Mouse (Mus musculus) gastrocnemius, adult 8-10 months (tissue): ENCODE results near the gene Ociad1. TPM values are rescaled to one million over a fixed set of nuclear protein-coding genes. Genes with fewer than 3 reads are reported as not detected.

ENCODE experiments used
- DNase-seq, 2 experiments: peaks; one replicate each; pipeline ENCODE4 v3.0.0; 2022; ENCODE audit warnings: low spot score in 2 of 2
- total RNA-seq, 4 experiments: library from RNA; stranded (reverse); gene quantifications; 2 replicates each; pipeline ENCODE4 v1.2.4; 2022

The Ociad1 gene
- total RNA-seq: 100 to 1,000 TPM; 134 to 158 (median 146) TPM

DNA sequence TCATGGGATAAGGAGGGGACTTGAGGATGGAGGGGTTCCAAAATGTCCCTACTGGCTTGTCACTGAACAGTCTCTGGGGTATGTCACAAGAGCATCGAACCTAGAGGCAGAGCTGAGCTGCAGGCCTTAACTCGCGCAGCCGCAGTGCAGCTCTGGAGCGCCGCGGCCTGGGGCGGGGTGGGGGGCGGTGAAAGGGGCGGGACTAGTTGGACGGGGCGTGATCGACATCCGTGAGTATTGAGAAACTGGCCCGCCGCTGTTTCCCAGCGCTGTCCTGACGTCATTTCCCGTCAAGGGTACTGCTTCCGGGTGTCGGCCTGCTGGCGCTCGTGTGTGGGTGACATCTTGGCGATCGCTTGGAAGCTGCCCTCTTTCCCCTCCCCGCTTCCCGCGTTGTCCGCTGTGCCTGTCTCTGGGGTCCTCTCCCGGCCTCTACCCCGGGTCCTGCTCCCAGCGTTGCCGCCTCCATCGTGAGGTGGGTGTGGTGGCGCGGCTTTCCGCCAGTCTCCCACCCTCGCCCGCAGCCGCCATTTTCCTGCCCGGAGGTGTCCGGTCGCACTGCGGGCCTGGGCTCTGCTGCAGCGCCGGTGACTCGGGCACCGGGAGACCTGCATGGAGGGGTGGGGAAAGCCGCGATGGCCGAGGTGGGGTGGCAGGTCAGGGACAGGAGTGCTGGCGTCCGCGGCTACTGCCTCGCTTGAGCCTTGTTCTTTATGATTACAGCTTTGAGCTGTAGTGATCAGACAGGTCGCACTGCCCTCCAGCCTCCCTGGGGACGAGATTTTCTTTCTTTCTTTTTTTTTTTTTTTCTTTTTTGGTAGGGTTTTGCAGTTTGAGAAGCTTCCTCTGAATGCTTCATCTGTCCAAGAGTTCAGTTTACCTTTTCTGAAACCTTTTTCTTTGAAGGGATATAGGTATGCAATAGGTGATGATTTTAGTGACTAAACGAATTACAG, at the start of gene Ociad1:
Gene Ociad1, plus strand, starts transcription at position 283 of the 956 bp plus-strand sequence.
- peak; percentile 86 to 93 for DNase-seq

DNA sequence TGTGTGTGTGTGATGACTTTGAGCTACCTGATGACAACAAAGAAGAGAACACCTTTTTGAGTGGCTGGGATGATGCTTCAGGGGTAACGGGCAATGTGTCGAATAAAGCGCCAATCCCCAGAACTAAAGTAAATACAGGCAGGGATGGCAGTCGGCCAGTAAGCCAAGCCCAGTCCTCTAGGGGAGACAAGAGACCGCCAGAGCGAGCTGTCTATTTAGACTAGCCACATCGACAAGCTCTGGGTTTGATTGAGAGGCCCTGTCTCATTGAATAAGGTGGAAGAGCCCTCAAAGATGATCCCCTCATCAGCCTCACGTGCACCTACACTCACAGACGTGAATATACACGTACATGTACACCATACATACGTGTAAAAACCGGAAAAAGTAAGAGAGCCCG, 48.2 kb upstream of the Ociad1 start:
- DNase-seq: no peak

DNA sequence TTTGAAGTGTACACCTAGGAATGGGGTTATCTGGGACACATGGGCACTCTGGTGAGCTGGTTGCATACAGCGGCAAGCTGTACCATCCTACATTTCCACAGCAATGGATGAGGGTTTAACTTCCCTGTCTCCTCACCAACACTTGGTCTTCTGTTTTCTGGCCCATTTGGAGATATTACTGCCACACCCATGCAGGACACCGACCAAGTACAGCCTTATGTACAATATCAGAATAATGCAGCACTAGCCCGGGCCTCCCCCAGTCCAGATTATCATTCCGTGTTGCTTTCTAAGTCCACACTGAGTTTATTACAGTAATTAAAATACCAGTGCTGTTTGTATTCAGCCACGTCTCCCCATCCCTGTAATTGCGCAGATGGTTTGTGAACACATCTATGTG, 46.2 kb upstream of the Ociad1 start:
- DNase-seq: no peak

DNA sequence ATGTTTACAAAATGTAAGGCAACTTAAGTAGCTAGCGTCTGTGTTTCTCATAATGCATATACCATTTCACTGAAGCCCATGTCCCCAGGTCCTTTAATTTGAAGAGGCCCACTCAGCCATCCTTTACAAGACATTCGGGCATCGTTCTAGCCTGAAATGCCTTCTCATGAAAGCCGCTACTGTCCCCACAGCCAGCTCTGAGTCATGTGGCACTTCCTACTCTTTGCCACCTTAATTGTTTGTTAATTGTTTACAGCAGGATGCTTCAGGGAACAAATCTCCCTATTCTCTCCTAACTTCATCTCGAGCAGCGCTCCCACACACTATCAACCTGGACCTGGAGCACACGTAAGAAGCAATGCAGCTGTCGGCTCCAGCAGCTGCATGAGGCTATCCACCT, 44.4 kb upstream of the Ociad1 start:
- no peak for DNase-seq

DNA sequence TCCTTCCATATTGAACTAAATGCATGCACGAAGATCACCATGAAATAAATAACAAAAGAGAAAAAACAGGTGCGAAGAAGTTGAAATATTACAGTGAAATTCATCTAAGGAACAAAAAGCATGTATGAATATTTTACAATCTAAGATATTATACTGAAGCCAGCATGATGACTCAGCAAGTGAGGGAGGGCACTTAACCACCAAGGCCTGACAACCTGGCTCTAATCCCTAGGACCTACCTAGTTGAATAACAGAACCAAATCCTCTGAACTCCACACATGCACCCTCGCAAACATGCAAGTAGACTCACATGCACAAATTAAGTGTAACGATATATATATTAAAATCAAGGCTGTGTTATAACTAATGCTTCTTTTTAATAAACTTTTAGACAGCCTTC, 43.2 kb upstream of the Ociad1 start:
- DNase-seq: no peak

DNA sequence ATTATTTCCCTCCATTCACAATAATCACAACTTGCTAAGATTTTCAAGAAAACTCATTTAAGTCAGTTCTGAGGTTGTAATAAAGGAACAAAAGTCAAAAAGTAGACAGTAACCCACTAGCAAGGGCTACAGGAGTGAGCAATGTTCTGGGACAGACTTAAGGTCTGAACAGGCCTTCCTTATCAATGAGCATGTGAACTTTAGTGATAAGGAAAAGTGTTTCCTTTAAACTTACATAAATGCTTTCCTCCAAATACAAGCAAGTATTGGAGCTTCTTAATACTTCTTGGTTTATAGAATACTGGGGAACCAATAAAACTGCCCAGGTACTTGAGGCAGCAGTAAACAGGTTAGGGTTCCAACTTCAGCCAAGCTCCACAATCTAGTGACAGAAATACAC, 39.8 kb upstream of the Ociad1 start:
- DNase-seq: no peak

DNA sequence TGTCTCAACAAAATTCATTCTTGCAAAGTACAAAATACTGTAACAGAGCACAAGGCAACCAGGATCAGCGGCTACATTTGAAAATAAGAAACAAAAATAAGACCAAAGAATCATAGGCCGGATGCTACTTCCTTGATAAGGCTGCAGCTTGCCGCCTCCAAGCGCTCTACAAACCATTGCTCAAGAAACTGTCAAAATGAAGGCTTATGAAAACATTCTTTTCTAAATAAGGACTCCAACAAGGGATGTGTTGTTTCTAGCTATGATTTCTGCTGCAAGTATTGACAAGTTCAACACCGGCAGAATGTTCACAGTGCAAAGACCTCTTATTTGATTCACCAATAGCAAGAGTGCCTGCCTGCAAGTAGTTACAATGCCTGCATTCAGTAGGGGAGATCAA, 37.9 kb upstream of the Ociad1 start:
- no peak for DNase-seq

DNA sequence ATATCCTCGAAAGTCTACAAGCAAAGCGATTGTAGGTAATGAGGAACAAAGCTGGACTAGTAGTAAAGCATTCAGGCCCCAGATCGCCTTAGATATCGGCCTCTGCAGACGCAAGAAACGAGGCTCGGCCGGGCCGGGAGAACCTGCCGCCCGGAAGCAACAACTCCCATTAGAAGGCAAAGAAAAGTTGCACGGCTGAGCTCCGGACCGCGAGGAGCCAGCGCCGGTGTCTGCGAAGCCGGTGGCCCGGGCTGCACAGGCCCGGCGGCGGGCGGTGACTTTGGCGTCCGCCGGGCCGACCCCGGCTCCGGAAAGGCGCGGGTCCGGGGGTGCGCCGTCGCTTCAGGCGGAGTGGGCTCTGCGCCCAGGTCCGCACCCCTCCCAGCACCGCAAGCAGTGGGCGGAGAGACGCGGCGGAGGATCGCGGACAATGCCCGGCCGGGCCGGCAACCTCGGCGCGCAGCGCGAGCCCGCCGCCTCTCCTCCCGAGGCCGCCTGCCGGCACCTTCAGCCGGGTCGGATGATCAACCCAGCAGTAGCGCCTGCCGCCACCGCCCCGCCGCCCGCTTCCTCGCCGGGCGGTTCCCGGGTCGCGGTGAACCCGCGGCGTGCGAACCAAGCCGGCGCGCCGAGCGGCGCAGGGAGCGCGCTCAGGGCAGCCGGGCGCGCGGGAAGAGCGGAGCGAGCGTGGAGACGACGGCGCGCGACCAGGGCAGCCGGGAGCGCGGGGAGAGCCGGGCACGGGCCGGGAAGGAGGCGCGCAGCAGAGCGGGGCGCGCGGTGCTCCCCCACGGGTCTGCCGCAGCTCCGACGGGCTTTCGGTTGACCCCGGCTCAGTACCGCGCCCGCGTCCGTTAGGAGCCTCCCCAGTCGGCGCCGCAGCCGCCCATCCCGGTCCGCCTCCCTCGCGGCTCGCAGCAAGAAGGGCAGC, 37.0 kb upstream of the Ociad1 start:
- DNase-seq: peak; percentile 18 to 29

DNA sequence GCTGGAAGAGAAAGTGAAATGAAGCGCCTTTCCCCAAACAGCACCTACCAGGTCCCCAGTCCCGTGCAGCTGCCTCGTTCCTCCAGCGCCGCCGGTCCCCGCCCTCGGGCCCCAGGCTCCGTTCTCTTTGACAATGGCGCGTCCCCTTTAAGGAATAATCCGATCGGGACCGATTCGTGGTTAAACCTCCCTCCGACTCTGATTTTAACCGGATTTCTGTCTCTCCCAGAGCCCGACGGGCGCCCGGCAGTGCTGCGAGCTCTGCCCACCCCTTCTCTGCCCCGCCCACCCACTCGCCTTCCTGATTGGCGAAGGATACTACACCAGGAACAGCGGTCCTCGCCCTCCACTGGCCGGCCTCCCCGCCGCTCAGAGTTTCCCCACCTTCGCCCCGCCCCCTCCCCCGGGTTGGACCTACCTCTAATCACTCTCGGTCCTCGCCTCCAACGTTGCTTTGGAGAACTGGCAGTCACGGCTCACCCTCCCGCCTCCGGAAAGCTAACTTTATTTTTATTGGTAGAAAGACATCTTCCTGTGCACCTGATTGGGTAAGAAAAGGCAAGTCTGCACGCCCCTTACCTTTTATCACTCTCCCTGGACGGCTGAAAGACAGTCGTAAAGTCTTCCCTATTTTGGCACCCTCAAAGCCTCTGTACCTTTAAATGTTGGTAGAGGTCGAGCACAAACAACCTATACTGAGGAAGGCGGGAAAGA, 36.1 kb upstream of the Ociad1 start, which contains the start of gene Fryl:
Gene Fryl, minus strand, starts transcription at position 268 of the 714 bp plus-strand sequence.
- peak; percentile 89 to 92 for DNase-seq

DNA sequence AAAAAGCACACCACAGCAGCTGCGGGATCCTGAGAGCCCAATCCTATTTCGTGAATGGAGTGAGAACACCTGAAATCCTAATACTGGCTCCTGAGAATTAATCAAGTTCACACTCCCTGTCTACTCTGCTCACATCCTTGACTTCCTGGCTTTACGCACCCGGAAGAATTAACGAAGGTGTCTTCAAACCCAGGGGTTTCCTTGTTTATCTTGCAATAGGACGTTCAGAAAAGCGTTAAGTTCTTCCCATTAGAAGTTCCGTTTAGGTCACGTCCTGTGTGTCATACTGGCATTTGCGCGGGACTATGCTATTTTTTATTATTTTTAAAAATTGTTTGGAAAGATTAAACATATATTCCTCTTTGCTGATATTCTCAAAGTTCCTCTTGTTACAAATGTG, 35.5 kb upstream of the Ociad1 start:
- DNase-seq: no peak

DNA sequence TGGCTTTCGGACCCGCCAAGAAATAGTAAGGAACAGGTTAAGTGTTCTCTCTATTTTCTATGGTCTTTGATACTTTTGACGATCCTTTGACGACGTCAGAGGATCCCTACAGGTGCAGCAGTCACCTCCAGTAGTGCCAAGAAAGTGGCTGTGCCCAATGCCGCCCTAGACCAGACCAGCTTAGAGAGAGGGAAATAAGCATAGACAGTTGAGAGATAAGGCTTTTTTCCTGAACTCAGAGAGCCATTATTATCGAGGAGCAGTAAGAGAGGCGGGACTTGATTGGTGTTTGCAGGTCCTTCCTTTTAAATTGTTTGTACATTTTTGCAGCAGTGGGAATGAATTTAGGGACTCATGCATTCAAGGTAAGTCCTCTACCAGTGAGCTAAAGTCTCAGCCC, 34.9 kb upstream of the Ociad1 start:
- DNase-seq: no peak

DNA sequence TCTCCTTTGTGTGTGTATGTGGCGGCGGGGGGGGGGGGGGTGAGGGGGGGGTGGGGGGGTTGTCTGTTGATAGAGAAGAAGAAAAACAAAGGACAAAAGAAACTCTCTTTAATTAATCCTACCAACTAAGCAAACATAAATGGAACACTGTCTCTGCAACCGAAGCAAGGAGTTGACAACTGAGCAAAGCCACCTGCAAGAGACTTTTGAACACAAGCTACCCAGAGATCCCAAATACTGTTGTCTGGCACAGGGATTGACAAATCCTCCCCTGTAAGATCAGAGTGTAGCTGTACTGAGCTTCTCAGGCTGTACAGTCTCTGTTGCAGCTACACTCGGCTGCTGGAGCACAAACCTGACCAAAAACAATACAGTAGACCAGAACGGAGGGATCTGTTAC, 28.5 kb upstream of the Ociad1 start:
- no peak for DNase-seq

DNA sequence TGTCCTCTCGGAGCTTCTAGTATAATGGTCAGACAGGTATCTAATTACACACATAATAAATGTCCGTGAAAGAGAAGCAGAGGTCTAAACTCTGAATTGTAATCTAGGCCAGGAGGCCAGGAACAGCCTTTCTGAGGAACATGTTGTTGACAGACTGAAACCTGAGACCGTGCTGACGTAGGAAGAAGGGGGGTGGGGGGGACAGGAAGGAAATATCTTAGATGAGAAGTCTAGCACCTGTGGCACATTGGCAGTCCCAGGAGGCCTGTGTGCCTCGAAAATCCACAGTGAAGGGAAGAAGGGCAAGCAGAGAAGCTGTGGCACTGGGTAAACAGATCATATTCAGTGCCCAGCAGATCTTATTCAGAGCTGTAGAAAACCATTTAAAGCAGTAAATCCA, 27.1 kb upstream of the Ociad1 start:
- DNase-seq: peak; percentile 30 to 52

DNA sequence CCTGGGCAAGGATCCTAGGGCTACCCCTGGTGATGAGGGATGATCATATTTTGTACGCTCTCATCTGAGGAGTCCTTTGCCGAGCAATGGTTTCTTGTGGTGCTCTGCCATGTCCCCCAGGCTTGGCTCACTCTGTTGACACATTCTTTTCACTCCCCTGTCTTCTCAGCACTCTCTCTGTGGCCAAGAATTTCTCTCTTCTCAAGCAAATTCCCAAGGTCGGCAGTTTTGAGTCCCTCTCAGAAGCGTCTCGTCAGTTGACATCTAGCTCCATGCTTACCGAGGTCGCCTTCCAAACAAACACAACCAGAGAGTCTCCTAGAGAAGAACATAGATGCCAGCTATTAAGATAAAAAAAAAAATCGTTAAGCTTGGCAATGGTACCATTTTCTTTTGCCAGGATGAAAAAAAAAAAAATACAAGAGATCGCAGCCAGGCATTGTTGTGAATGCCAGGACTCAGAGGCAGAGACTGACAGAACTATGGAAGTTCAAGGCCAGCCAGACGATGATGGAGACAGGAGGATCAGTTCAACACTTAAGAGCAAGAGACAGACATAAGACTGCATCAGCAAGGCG, 23.9 kb upstream of the Ociad1 start:
- no peak for DNase-seq

DNA sequence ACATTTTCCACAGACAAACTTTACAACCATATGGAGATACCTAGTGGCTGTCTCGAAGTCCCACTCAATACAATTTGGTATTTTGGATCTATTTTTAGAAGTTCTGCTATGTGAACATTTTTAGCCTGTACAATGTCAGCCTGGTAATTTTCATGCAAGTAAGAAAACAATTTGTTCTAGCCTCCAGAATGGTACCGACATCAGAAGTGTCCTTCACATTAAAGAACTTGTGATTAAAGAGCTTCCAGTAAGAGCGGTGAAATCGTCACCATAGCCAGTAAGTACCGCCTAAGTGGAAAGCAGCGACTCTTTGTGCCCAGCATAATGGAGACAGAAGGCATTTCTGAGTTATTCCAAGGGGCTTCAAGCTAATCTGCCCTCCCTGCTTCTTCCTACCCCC, 22.0 kb upstream of the Ociad1 start:
- no peak for DNase-seq

DNA sequence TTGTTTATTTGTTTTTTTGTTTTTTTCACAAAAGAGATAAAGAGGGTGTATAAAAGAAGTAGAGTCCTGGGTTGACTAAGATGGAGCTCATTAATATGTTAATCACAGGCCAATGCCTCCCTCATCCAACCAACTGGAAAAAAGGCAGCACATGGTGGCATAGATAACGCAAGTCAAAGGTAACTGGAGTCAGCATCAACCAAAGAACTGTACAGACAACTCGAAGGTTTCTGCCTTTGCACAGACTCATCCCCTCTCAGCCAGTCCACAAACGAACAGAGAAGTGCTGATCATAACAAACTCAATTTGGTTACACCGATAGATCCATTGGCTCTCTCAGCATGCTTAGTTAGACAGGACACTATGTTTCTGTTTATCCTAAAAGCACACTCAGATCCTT, 19.4 kb upstream of the Ociad1 start:
- no peak for DNase-seq

DNA sequence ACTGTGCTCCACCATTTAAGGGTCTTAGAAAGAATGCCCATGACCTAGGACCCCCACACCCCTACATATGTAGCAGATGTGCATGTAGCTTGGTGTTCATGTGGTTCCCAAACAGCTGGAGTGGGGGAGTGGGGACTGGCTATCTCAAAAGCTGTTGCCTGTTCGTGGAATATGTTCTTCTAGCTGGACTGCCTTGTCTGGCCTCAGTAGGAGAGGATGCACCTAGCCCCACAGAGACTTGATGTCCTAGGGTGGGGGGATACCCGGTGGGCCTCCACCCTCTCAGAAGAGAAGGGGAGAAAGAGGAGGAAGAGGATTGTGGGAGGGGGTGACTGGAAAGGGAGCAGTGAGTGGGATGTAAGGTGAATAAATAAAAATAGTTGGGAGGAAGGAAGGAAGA, 17.6 kb upstream of the Ociad1 start:
- DNase-seq: no peak

DNA sequence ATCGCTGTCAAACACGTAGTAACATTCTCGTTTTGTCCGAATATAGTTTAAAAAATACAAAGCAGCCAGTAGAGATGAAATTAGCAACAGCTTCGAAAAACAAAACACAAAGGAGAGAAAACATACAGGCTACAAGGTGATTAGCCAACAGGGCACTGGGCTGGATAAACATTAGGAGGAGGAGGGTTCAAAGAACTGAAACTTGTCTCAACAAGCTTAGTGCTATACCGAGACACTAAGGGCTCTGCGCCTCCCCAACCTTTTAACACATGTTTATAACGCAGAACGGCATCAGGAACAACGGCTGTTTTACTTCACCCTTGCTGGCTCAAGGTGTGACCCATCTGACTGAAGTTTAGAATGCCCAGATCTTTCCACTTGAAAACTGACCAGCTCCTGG, 13.4 kb upstream of the Ociad1 start:
- no peak for DNase-seq

DNA sequence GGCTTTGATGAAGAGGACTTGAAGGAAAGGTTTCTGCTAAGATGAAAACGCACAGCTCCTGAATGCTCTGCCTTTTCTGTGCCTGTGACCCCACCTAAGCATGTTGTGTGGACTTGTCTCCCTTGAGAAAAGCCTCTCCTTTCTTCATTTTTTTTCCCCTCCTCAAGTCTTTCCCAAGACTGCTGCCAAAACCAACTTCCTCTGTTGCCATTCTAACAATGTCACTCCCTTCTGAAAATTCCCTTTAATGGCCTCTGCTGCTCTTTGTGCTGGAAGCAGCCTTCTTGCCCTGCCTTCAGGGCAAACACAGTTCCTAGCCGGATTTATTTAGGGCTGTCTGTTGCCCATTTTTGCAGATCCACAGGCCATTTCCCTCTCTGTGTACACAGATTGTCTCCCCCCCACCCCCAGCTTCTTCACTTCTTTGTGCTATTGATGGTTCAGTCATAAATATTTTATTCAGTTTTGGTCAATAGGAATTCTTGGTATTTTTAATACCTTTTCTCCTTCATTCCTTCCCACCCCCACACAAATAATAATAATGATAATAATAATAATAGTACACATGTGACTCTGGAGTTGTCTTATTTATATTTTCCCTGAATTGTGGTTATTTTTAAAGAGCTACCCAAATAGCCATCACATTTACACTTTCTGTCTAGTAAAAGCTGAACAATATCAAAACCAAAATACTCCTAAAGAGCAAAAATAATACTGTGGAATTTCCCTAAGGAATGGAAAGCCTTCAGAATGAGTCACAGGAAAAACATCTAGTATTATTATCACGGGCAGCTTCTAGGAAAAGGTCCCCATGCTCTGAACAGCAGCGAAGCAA, 12.6 kb upstream of the Ociad1 start:
- no peak for DNase-seq

DNA sequence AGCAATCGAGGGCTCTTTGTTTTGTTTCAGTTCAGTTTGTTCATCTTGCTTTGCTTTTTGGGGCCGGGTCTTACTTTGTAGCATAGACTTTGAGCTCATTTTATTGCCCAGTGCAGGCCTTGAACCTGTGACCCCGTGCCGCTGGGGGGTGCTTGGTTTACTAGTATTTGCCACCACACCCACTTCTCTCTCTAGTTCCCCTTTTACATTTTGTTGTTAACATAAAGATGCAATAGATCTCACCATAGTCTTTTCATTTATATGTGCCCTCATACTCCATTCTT, 12.1 kb upstream of the Ociad1 start:
- no peak for DNase-seq
